Mouse (Mus musculus): ENCODE measurements around the gene Olfr804.

GRCm38 (mm10) chr10:129688069-129688468 is 14.9 kb upstream of the Olfr804 start, which contains the start of gene Olfr802:
- TF ChIP-seq CTCF (conservative IDR thresholded peaks at IDR 0.05; ENCODE audit: insufficient read depth, insufficient read length, low read depth, low read length) (no peak), POLR2A (IDR thresholded peaks at IDR 0.05; ENCODE audit: low read depth, low read length) (no peak)

Data from kidney, adult 2 months (tissue).